Mouse (Mus musculus) brain, embryonic 14.5 days (tissue): ENCODE results near the gene 4930523C07Rik.

Experiments
- CTCF ChIP-seq: fragments of 200-500 bp; IDR thresholded peaks from 2 replicates; pipeline ENCODE4 v1.5.1; 2012; ENCODE audit warnings: inconsistent platforms, mild to moderate bottlenecking, moderate library complexity, borderline replicate concordance; ENCODE audit not compliant: insufficient read depth, insufficient read length; ENCODE audit errors: extremely low read depth
- POLR2A ChIP-seq: fragments of 200-500 bp; IDR thresholded peaks from 2 replicates; pipeline ENCODE4 v1.6.1; 2012; ENCODE audit warnings: mild to moderate bottlenecking, inconsistent platforms, borderline replicate concordance; ENCODE audit not compliant: poor library complexity, insufficient read depth, insufficient read length, severe bottlenecking; ENCODE audit errors: extremely low read depth

GRCm38 (mm10) chr1:160045056-160045715 lies 1.0 kb downstream of the 4930523C07Rik start:
- TF ChIP-seq CTCF (no peak), POLR2A (no peak)
